Mouse (Mus musculus) kidney, postnatal 0 days (tissue): Measurements from ENCODE around the gene Gm3676. TPM values are rescaled to one million over a fixed set of nuclear protein-coding genes. Genes with fewer than 3 reads are reported as not detected.
"Not testable (repeated sequence)": the region's sequence is repeated elsewhere in the genome, so short reads cannot be mapped to it uniquely, and the experiment has no call there.

Experiments used
- ATAC-seq: fragments of 200-750 bp; cut with Nextera tagmentation; replicated peaks from 2 replicates; pipeline ENCODE4 v1.8.0; 2017; ENCODE audit warnings: low read depth, moderate number of reproducible peaks, moderate TSS enrichment, moderate library complexity; ENCODE audit not compliant: low FRiP score
- DNase-seq: peaks from one replicate; pipeline ENCODE4 v3.0.0-alpha.2; 2016; ENCODE audit warnings: low spot score
- H3K27ac ChIP-seq: fragments of 300-500 bp; sonication (generic); 2 replicates; pipeline ENCODE4 v1.5.1; 2014; ENCODE audit warnings: mild to moderate bottlenecking
- H3K27me3 ChIP-seq: fragments of 300-500 bp; sonication (generic); 2 replicates; pipeline ENCODE4 v1.6.1; 2014; ENCODE audit warnings: low read length, mixed read lengths; ENCODE audit not compliant: insufficient read depth
- H3K36me3 ChIP-seq: fragments of 300-500 bp; sonication (generic); 2 replicates; pipeline ENCODE4 v1.6.1; 2014; ENCODE audit warnings: low read length, mixed read lengths; ENCODE audit not compliant: insufficient read depth
- H3K4me1 ChIP-seq: fragments of 300-500 bp; sonication (generic); replicated peaks from 2 replicates; pipeline ENCODE4 v1.6.1; 2014; ENCODE audit warnings: antibody characterized with exemption, low read length, mixed read lengths; ENCODE audit not compliant: insufficient read depth
- H3K4me2 ChIP-seq: fragments of 300-500 bp; sonication (generic); 2 replicates; pipeline ENCODE4 v1.6.1; 2014; ENCODE audit warnings: mild to moderate bottlenecking, low read length, moderate library complexity, mixed read lengths
- H3K4me3 ChIP-seq: fragments of 300-500 bp; sonication (generic); replicated peaks from 2 replicates; pipeline ENCODE4 v1.5.1; 2014; ENCODE audit warnings: low read depth, low read length
- H3K9ac ChIP-seq: fragments of 300-500 bp; sonication (generic); 2 replicates; pipeline ENCODE4 v1.6.1; 2014; ENCODE audit warnings: low read depth, low read length
- H3K9me3 ChIP-seq: fragments of 300-500 bp; sonication (generic); replicated peaks from 2 replicates; pipeline ENCODE4 v1.6.1; 2016; ENCODE audit warnings: low read length, inconsistent platforms, mixed read lengths
- WGBS: fragments of 180-500 bp; shearing (Covaris S2); extraction: QIAGEN DNeasy Blood & Tissue Kit; methylation state at CpG from one replicate; pipeline ENCODE4 v1.1.7; 2014; 5-methylcytosine and 5-hydroxymethylcytosine counted together
- polyA plus RNA-seq: library from polyadenylated mRNA; unstranded; fragments of >200 nt; fragmentation: Nextera tagmentation; extraction: Ambion mirVana; gene quantifications from 2 replicates; pipeline ENCODE4 v1.2.1, GENCODE M21; 2015

The Gm3676 gene
- polyA plus RNA-seq: not detected in 2 replicates

DNA sequence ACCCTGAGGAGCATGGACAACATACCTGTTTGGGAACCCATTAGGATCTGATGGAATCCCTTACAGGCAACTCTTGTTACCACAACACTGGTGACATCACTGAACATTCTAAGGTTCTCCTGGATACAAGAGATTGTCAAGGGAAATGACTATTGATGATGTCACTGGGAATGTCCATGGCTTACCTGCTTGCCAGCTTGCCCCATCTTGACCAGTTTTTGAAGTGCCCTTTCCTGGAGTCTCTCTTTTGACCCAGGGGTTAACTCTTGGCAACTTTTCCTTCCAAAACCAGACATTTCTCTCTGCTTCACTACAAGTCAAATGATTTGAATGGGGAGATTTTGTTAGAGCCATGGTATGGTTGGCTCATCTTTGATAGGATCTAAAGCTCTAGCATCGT is at the start of gene Gm3676:
Gm3676 (minus strand) TSS at position 101 of the 400 bp plus-strand sequence.
- H3K36me3 ChIP-seq, H3K4me1 ChIP-seq, ATAC-seq, H3K4me2 ChIP-seq, H3K9me3 ChIP-seq, H3K4me3 ChIP-seq, H3K27ac ChIP-seq, H3K27me3 ChIP-seq, H3K9ac ChIP-seq, DNase-seq: not testable (repeated sequence)
- WGBS: no CpG with 5 or more reads among the region's 1 CpGs

GRCm38 (mm10) chr14:41648176-41648575 is 1.9 kb upstream of the Gm3676 start:
- DNase-seq, H3K9ac ChIP-seq, H3K9me3 ChIP-seq, H3K4me2 ChIP-seq, ATAC-seq, H3K36me3 ChIP-seq, H3K27me3 ChIP-seq, H3K27ac ChIP-seq, H3K4me3 ChIP-seq, H3K4me1 ChIP-seq: not testable (repeated sequence)
- 90% methylated on average over 2 of the region's 2 CpGs for WGBS

- not testable (repeated sequence) for H3K27me3 ChIP-seq, H3K4me1 ChIP-seq, H3K9me3 ChIP-seq, DNase-seq, H3K9ac ChIP-seq, H3K36me3 ChIP-seq, H3K4me3 ChIP-seq, H3K4me2 ChIP-seq, ATAC-seq, H3K27ac ChIP-seq
- 87% methylated on average over 9 of the region's 11 CpGs for WGBS
These were observed 16.1 kb downstream of the Gm3676 start for GRCm38 (mm10) chr14:41630144-41630543.

- not testable (repeated sequence) for H3K27ac ChIP-seq, H3K4me3 ChIP-seq, H3K9ac ChIP-seq, H3K4me1 ChIP-seq, ATAC-seq, H3K4me2 ChIP-seq, H3K27me3 ChIP-seq, DNase-seq, H3K36me3 ChIP-seq, H3K9me3 ChIP-seq
- 75% methylated on average over 1 of the region's 2 CpGs for WGBS
These were observed 21.8 kb downstream of the Gm3676 start, which contains the start of gene Gm3072 for GRCm38 (mm10) chr14:41624512-41624911. TSS of gene Gm3072 (minus strand) at chr14:41624612.

DNA sequence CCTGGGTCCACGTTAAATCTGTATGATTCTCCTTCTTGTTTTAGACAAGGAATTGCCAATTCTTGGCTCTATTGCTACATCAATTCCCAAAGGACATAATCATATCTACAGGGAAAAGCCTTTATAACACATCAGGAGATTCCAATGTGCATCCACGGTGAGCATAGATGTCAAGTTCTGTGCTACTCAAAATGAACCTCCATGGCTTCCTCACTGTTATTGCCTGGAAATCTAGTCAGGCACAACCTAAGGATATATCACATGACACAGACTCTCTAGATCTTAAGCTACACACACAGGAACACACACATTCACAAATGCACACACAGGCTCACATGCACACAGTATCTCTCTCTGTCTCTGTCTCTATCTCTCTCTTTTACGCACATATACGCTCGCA is 23.8 kb downstream of the Gm3676 start:
- not testable (repeated sequence) for H3K9me3 ChIP-seq, H3K27me3 ChIP-seq, H3K36me3 ChIP-seq, H3K4me1 ChIP-seq, H3K4me2 ChIP-seq, ATAC-seq, H3K9ac ChIP-seq, H3K27ac ChIP-seq, DNase-seq, H3K4me3 ChIP-seq
- 93% methylated on average over 4 of the region's 5 CpGs for WGBS

- not testable (repeated sequence) for H3K9ac ChIP-seq, H3K4me3 ChIP-seq, H3K4me1 ChIP-seq, H3K4me2 ChIP-seq, H3K36me3 ChIP-seq, DNase-seq, H3K27me3 ChIP-seq, ATAC-seq, H3K9me3 ChIP-seq, H3K27ac ChIP-seq
- 88% methylated on average over 1 of the region's 1 CpGs for WGBS
These were observed 35.6 kb downstream of the Gm3676 start for GRCm38 (mm10) chr14:41610690-41611089.

GRCm38 (mm10) chr14:41600935-41601334 is 45.4 kb downstream of the Gm3676 start:
- not testable (repeated sequence) for H3K9ac ChIP-seq, DNase-seq, H3K9me3 ChIP-seq, H3K27me3 ChIP-seq, H3K4me2 ChIP-seq, H3K27ac ChIP-seq, H3K36me3 ChIP-seq, H3K4me1 ChIP-seq, H3K4me3 ChIP-seq, ATAC-seq
- WGBS: 94% methylated on average over 15 of the region's 15 CpGs

Other genes starting within 250 kb of the Gm3676 start
- gene Gm6482, start 238.2 kb downstream of the Gm3676 start, polyA plus RNA-seq: not detected in 2 replicates
- not detected in 2 replicates for gene Gm7954, start 193.0 kb downstream of the Gm3676 start, polyA plus RNA-seq
- not detected in 2 replicates for gene Gm3486, start 157.0 kb downstream of the Gm3676 start, polyA plus RNA-seq
- not detected in 2 replicates for gene Gm7970, start 90.9 kb downstream of the Gm3676 start, polyA plus RNA-seq
- not detected in 2 replicates for gene 1700049E17Rik2, start 73.3 kb downstream of the Gm3676 start, polyA plus RNA-seq
- gene Gm3072, start 21.9 kb downstream of the Gm3676 start, polyA plus RNA-seq: not detected in 2 replicates
- not detected in 2 replicates for gene Gm8068, start 55.4 kb upstream of the Gm3676 start, polyA plus RNA-seq
- gene Gm7929, start 104.1 kb upstream of the Gm3676 start, polyA plus RNA-seq: not detected in 2 replicates
- gene Gm47189, start 126.0 kb upstream of the Gm3676 start, polyA plus RNA-seq: not detected in 2 replicates